19 mouse cellular contexts compared by ENCODE assay signal in genomic region chr4:97377593-97378542, GRCm38 (mm10).
A peak's percentile ranks its signal among the peaks of the same experiment; 100 is the strongest.
DNase-seq lines count a peak whose midpoint lies in the region; ATAC-seq lines count a peak whose summit lies in the region.
"Had no signal": no experiment of that assay in that cellular context is flagged by ENCODE, and none has a peak within 500 bp of the region (broad histone marks: within the 10 kb centered on the region; RNA-seq: fewer than 3 reads in every experiment).

No protein-coding gene starts in this region.

- no peak for ATAC-seq in midbrain, embryonic 14.5 days (ENCODE audit: low FRiP score, low TSS enrichment)
- no peak for ATAC-seq in midbrain, embryonic 11.5 days (ENCODE audit: low FRiP score)
- peak; percentile 71 for ATAC-seq in forebrain, embryonic 14.5 days
- 0 out of 2 replicates have a peak, but pooled peaks have one; percentile 17 for ATAC-seq in hindbrain, embryonic 14.5 days (ENCODE audit: low FRiP score)
- ATAC-seq in neural tube, embryonic 14.5 days (ENCODE audit: low read depth) = peak; percentile 76; the same call in 1 of the 2 replicates
- no peak for ATAC-seq in megakaryocyte-erythroid progenitor cell, adult 5-6 weeks (replicated peaks; ENCODE audit: low FRiP score, low TSS enrichment, poor library complexity, severe bottlenecking)

- H3K4me1 ChIP-seq in midbrain, embryonic 14.5 days (ENCODE audit: control insufficient read depth, insufficient read depth, low read length) = no peaks in the 10 kb centered on the region
- no peaks in the 10 kb centered on the region for H3K4me1 ChIP-seq in midbrain, embryonic 11.5 days (ENCODE audit: control insufficient read depth, insufficient read depth, low read length)
- H3K4me1 ChIP-seq in forebrain, embryonic 14.5 days (ENCODE audit: control insufficient read depth, insufficient read depth, low read length) = no peaks in the 10 kb centered on the region
- H3K4me1 ChIP-seq in hindbrain, embryonic 14.5 days (replicated peaks; ENCODE audit: control insufficient read depth, insufficient read depth, low read length) = peaks cover 7% of the 10 kb centered on the region; the same call in 1 of the 2 replicates
- peaks cover 7% of the 10 kb centered on the region; the same call in 1 of the 2 replicates for H3K4me1 ChIP-seq in neural tube, embryonic 14.5 days (ENCODE audit: control insufficient read depth, insufficient read depth, low read length)
- H3K4me1 ChIP-seq: midbrain, embryonic 12.5 days had no signal

- H3K27ac ChIP-seq in midbrain, embryonic 14.5 days (replicated peaks; ENCODE audit: low read depth, low read length) = no peak overlapping the region
- H3K27ac ChIP-seq in midbrain, embryonic 11.5 days (ENCODE audit: low read depth, low read length) = no peak overlapping the region
- no peak overlapping the region for H3K27ac ChIP-seq in forebrain, embryonic 14.5 days (ENCODE audit: low read depth, low read length)
- H3K27ac ChIP-seq in hindbrain, embryonic 14.5 days = no peak overlapping the region
- H3K27ac ChIP-seq in neural tube, embryonic 14.5 days (ENCODE audit: low read depth, low read length) = no peak overlapping the region
- H3K27ac ChIP-seq: heart, embryonic 13.5 days; limb, embryonic 13.5 days; liver, embryonic 14.5 days; midbrain, embryonic 12.5 days had no signal

- no peaks in the 10 kb centered on the region for H3K9me3 ChIP-seq in midbrain, embryonic 14.5 days (ENCODE audit: control insufficient read depth, low read length)
- no peaks in the 10 kb centered on the region for H3K9me3 ChIP-seq in midbrain, embryonic 11.5 days (ENCODE audit: control insufficient read depth, low read length)
- H3K9me3 ChIP-seq in forebrain, embryonic 14.5 days (replicated peaks; ENCODE audit: control insufficient read depth, low read length) = no peaks in the 10 kb centered on the region
- no peaks in the 10 kb centered on the region for H3K9me3 ChIP-seq in hindbrain, embryonic 14.5 days (ENCODE audit: control insufficient read depth, low read length)
- no peaks in the 10 kb centered on the region for H3K9me3 ChIP-seq in neural tube, embryonic 14.5 days (ENCODE audit: control insufficient read depth, low read length)
- H3K9me3 ChIP-seq: heart, embryonic 13.5 days; limb, embryonic 13.5 days; midbrain, embryonic 12.5 days had no signal

- no peaks in the 10 kb centered on the region for H3K27me3 ChIP-seq in midbrain, embryonic 14.5 days (ENCODE audit: control insufficient read depth, insufficient read depth, low read length)
- H3K27me3 ChIP-seq in midbrain, embryonic 11.5 days (ENCODE audit: control insufficient read depth, insufficient read depth, low read length) = no peaks in the 10 kb centered on the region
- H3K27me3 ChIP-seq in forebrain, embryonic 14.5 days (replicated peaks; ENCODE audit: control insufficient read depth, insufficient read depth, low read length) = 0 out of 2 replicates have a peak, but pooled peaks cover 2% of the 10 kb centered on the region
- H3K27me3 ChIP-seq in hindbrain, embryonic 14.5 days (ENCODE audit: control insufficient read depth, insufficient read depth, low read length) = no peaks in the 10 kb centered on the region
- H3K27me3 ChIP-seq in neural tube, embryonic 14.5 days (ENCODE audit: control insufficient read depth, insufficient read depth, low read length) = no peaks in the 10 kb centered on the region
- H3K27me3 ChIP-seq: heart, embryonic 13.5 days; limb, embryonic 13.5 days; midbrain, embryonic 12.5 days had no signal

- DNase-seq in midbrain, embryonic 14.5 days = peak; percentile 38
- DNase-seq in midbrain, embryonic 11.5 days (ENCODE audit: low spot score, missing footprints) = no peak
- DNase-seq in forebrain, embryonic 14.5 days (ENCODE audit: low spot score) = peak; percentile 75
- DNase-seq in hindbrain, embryonic 14.5 days (ENCODE audit: low spot score) = peak; percentile 25
- no peak for DNase-seq in cerebellum, adult 8-10 months
- DNase-seq in gastrocnemius, postnatal 10 days = no peak
- DNase-seq: adrenal gland, postnatal 25 days; cerebellum, postnatal 10 days; kidney, adult 11 months; kidney, postnatal 10 days; layer of hippocampus, adult 9-11 months; right cerebral cortex, adult 18-20 months; thymus, postnatal 4 days had no signal

- no peak overlapping the region for H3K9ac ChIP-seq in midbrain, embryonic 14.5 days (replicated peaks; ENCODE audit: low read length)
- H3K9ac ChIP-seq in midbrain, embryonic 11.5 days (ENCODE audit: low read length) = no peak overlapping the region
- H3K9ac ChIP-seq in forebrain, embryonic 14.5 days (ENCODE audit: low read length) = no peak overlapping the region
- no peak overlapping the region; the same call in 1 of the 2 replicates for H3K9ac ChIP-seq in hindbrain, embryonic 14.5 days
- H3K9ac ChIP-seq in neural tube, embryonic 14.5 days (replicated peaks; ENCODE audit: low read depth, low read length) = no peak overlapping the region
- H3K9ac ChIP-seq: heart, embryonic 13.5 days; limb, embryonic 13.5 days; liver, embryonic 14.5 days; midbrain, embryonic 12.5 days had no signal

- no peak overlapping the region for H3K4me3 ChIP-seq in midbrain, embryonic 14.5 days (replicated peaks; ENCODE audit: low read depth, low read length)
- H3K4me3 ChIP-seq in midbrain, embryonic 11.5 days (ENCODE audit: low read depth, low read length) = no peak overlapping the region
- no peak overlapping the region for H3K4me3 ChIP-seq in forebrain, embryonic 14.5 days (ENCODE audit: low read depth, low read length)
- no peak overlapping the region for H3K4me3 ChIP-seq in hindbrain, embryonic 14.5 days (replicated peaks; ENCODE audit: low read length)
- no peak overlapping the region for H3K4me3 ChIP-seq in neural tube, embryonic 14.5 days (ENCODE audit: low read depth, low read length)
- H3K4me3 ChIP-seq: heart, embryonic 13.5 days; limb, embryonic 13.5 days; midbrain, embryonic 12.5 days had no signal

- no peaks in the 10 kb centered on the region for H3K36me3 ChIP-seq in midbrain, embryonic 14.5 days (ENCODE audit: control insufficient read depth, insufficient read depth, low read length)
- no peaks in the 10 kb centered on the region for H3K36me3 ChIP-seq in midbrain, embryonic 11.5 days (ENCODE audit: control insufficient read depth, insufficient read depth, low read length)
- H3K36me3 ChIP-seq in forebrain, embryonic 14.5 days (ENCODE audit: control insufficient read depth, insufficient read depth, low read length) = no peaks in the 10 kb centered on the region
- H3K36me3 ChIP-seq in hindbrain, embryonic 14.5 days (replicated peaks; ENCODE audit: control insufficient read depth, insufficient read depth) = no peaks in the 10 kb centered on the region
- H3K36me3 ChIP-seq in neural tube, embryonic 14.5 days (ENCODE audit: control insufficient read depth, insufficient read depth, low read length) = no peaks in the 10 kb centered on the region
- H3K36me3 ChIP-seq: heart, embryonic 13.5 days; limb, embryonic 13.5 days; midbrain, embryonic 12.5 days had no signal

- 36% methylated on average over 8 of the region's 8 CpGs for WGBS in midbrain, embryonic 14.5 days
- WGBS in midbrain, embryonic 11.5 days = 54% methylated on average over 8 of the region's 8 CpGs
- 14% methylated on average over 8 of the region's 8 CpGs for WGBS in forebrain, embryonic 14.5 days
- WGBS in hindbrain, embryonic 14.5 days = 21% methylated on average over 8 of the region's 8 CpGs
- WGBS in neural tube, embryonic 14.5 days = 9% methylated on average over 8 of the region's 8 CpGs

- H3K4me2 ChIP-seq in midbrain, embryonic 14.5 days (ENCODE audit: low read length) = no peak overlapping the region
- no peak overlapping the region for H3K4me2 ChIP-seq in midbrain, embryonic 11.5 days
- no peak overlapping the region for H3K4me2 ChIP-seq in forebrain, embryonic 14.5 days (ENCODE audit: low read length)
- H3K4me2 ChIP-seq in hindbrain, embryonic 14.5 days (replicated peaks) = no peak overlapping the region
- no peak overlapping the region for H3K4me2 ChIP-seq in neural tube, embryonic 14.5 days (ENCODE audit: low read depth, low read length)
- H3K4me2 ChIP-seq: heart, embryonic 13.5 days; limb, embryonic 13.5 days; midbrain, embryonic 12.5 days had no signal

Comparison
In these comparisons a context has a peak if more than half of its experiments do, and no peak if none do; other contexts are left out.
1. DNase-seq: peak in midbrain, embryonic 14.5 days (single experiment), forebrain, embryonic 14.5 days (single experiment) and hindbrain, embryonic 14.5 days (single experiment); none in midbrain, embryonic 11.5 days (single experiment), cerebellum, adult 8-10 months (single experiment) and gastrocnemius, postnatal 10 days (single experiment).
2. ATAC-seq: peak in forebrain, embryonic 14.5 days (single experiment), hindbrain, embryonic 14.5 days (single experiment) and neural tube, embryonic 14.5 days (single experiment); none in midbrain, embryonic 14.5 days (single experiment), midbrain, embryonic 11.5 days (single experiment) and megakaryocyte-erythroid progenitor cell, adult 5-6 weeks (single experiment).